Mouse (Mus musculus): ENCODE data around the gene Itgb2l. TPM values are rescaled to one million over a fixed set of nuclear protein-coding genes. Genes with fewer than 3 reads are reported as not detected.

Gene Itgb2l
- polyA plus RNA-seq, 1 experiment from 2014 or later: not detected

GRCm38 (mm10) chr16:96425044-96425443 lies 18.4 kb downstream of the Itgb2l start:
- Histone ChIP-seq H3K36me3 (replicated peaks) (no peaks in the 10 kb centered on the region), H3K9ac (no peak overlapping the region), H3K4me1 (no peaks in the 10 kb centered on the region), H3K4me3 (no peak overlapping the region), H3K9me3 (no peaks in the 10 kb centered on the region), H3K27ac (no peak overlapping the region), H3K27me3 (replicated peaks) (no peaks in the 10 kb centered on the region), H3K4me2 (no peak overlapping the region)
- no peak for ATAC-seq (replicated peaks)
- WGBS: 80% methylated on average over 2 of the region's 2 CpGs

- no peak overlapping the region for H3K27ac ChIP-seq
- H3K4me3 ChIP-seq: no peak overlapping the region
- 17% methylated on average over 4 of the region's 4 CpGs for WGBS
- H3K9ac ChIP-seq: no peak overlapping the region
- H3K9me3 ChIP-seq: no peaks in the 10 kb centered on the region
- no peak overlapping the region for H3K4me2 ChIP-seq
- ATAC-seq (replicated peaks): no peak
- H3K27me3 ChIP-seq (replicated peaks): no peaks in the 10 kb centered on the region
- H3K36me3 ChIP-seq (replicated peaks): no peaks in the 10 kb centered on the region
- H3K4me1 ChIP-seq: no peaks in the 10 kb centered on the region
Measured at GRCm38 (mm10) chr16:96408064-96408465, 35.4 kb downstream of the Itgb2l start.

GRCm38 (mm10) chr16:96406312-96406711 lies 37.1 kb downstream of the Itgb2l start:
- Histone ChIP-seq H3K9me3 (no peaks in the 10 kb centered on the region), H3K4me3 (no peak overlapping the region), H3K36me3 (replicated peaks) (no peaks in the 10 kb centered on the region), H3K4me2 (no peak overlapping the region), H3K27ac (no peak overlapping the region), H3K4me1 (0 out of 2 replicates have a peak, but pooled peaks cover 1% of the 10 kb centered on the region), H3K9ac (no peak overlapping the region), H3K27me3 (replicated peaks) (no peaks in the 10 kb centered on the region)
- no peak for ATAC-seq (replicated peaks)
- 76% methylated on average over 4 of the region's 4 CpGs for WGBS

GRCm38 (mm10) chr16:96402294-96402693 lies 41.1 kb downstream of the Itgb2l start:
- Histone ChIP-seq H3K4me2 (no peak overlapping the region), H3K9ac (no peak overlapping the region), H3K27ac (peak overlapping the region; percentile 48), H3K27me3 (replicated peaks) (no peaks in the 10 kb centered on the region), H3K4me1 (peaks cover 8% of the 10 kb centered on the region; the same call in 1 of the 2 replicates), H3K9me3 (no peaks in the 10 kb centered on the region), H3K4me3 (no peak overlapping the region), H3K36me3 (replicated peaks) (no peaks in the 10 kb centered on the region)
- ATAC-seq (replicated peaks): peak; percentile 60; the same call in 1 of the 2 replicates
- 32% methylated on average over 6 of the region's 6 CpGs for WGBS

GRCm38 (mm10) chr16:96400046-96400445 lies 43.4 kb downstream of the Itgb2l start:
- 50% methylated on average over 4 of the region's 4 CpGs for WGBS
- Histone ChIP-seq H3K27me3 (replicated peaks) (no peaks in the 10 kb centered on the region), H3K27ac (no peak overlapping the region), H3K4me2 (no peak overlapping the region), H3K36me3 (replicated peaks) (no peaks in the 10 kb centered on the region), H3K4me1 (peaks cover 8% of the 10 kb centered on the region; the same call in 1 of the 2 replicates), H3K9me3 (no peaks in the 10 kb centered on the region), H3K9ac (no peak overlapping the region), H3K4me3 (no peak overlapping the region)
- ATAC-seq (replicated peaks): no peak

- H3K27ac ChIP-seq: no peak overlapping the region
Measured at GRCm38 (mm10) chr16:96398806-96399205, 44.6 kb downstream of the Itgb2l start.

GRCm38 (mm10) chr16:96396013-96396650 lies 47.3 kb downstream of the Itgb2l start:
- ATAC-seq (replicated peaks): no peak
- Histone ChIP-seq H3K9me3 (no peaks in the 10 kb centered on the region), H3K4me1 (peaks cover 5% of the 10 kb centered on the region; the same call in 1 of the 2 replicates), H3K27me3 (replicated peaks) (no peaks in the 10 kb centered on the region), H3K4me3 (no peak overlapping the region), H3K27ac (no peak overlapping the region), H3K36me3 (replicated peaks) (no peaks in the 10 kb centered on the region), H3K4me2 (no peak overlapping the region), H3K9ac (no peak overlapping the region)
- 72% methylated on average over 9 of the region's 9 CpGs for WGBS

More at GRCm38 (mm10) chr16:96398806-96399205, 44.6 kb downstream of the Itgb2l start:
- Histone ChIP-seq H3K27me3 (replicated peaks) (no peaks in the 10 kb centered on the region), H3K4me1 (peaks cover 8% of the 10 kb centered on the region; the same call in 1 of the 2 replicates), H3K9me3 (no peaks in the 10 kb centered on the region), H3K4me2 (no peak overlapping the region), H3K9ac (no peak overlapping the region), H3K4me3 (no peak overlapping the region), H3K36me3 (replicated peaks) (no peaks in the 10 kb centered on the region)
- ATAC-seq (replicated peaks): no peak
- WGBS: 78% methylated on average over 3 of the region's 3 CpGs

- no peak for ATAC-seq (replicated peaks)
- no peak overlapping the region for H3K9ac ChIP-seq
- no peak overlapping the region for H3K4me3 ChIP-seq
- H3K27ac ChIP-seq: no peak overlapping the region
- 86% methylated on average over 4 of the region's 4 CpGs for WGBS
- no peaks in the 10 kb centered on the region for H3K36me3 ChIP-seq (replicated peaks)
- no peak overlapping the region for H3K4me2 ChIP-seq
- H3K4me1 ChIP-seq: peaks cover 4% of the 10 kb centered on the region; the same call in 1 of the 2 replicates
- H3K9me3 ChIP-seq: no peaks in the 10 kb centered on the region
- no peaks in the 10 kb centered on the region for H3K27me3 ChIP-seq (replicated peaks)
Measured at GRCm38 (mm10) chr16:96395516-96395915, 47.9 kb downstream of the Itgb2l start.

- Histone ChIP-seq H3K27ac (no peak overlapping the region), H3K4me3 (no peak overlapping the region), H3K36me3 (replicated peaks) (no peaks in the 10 kb centered on the region), H3K4me1 (no peaks in the 10 kb centered on the region), H3K9ac (no peak overlapping the region), H3K4me2 (no peak overlapping the region), H3K9me3 (no peaks in the 10 kb centered on the region), H3K27me3 (replicated peaks) (no peaks in the 10 kb centered on the region)
- ATAC-seq (replicated peaks): no peak
Measured at GRCm38 (mm10) chr16:96391070-96391469, 52.3 kb downstream of the Itgb2l start.

GRCm38 (mm10) chr16:96388481-96388880 lies 54.9 kb downstream of the Itgb2l start:
- no peak overlapping the region for H3K27ac ChIP-seq
- no peaks in the 10 kb centered on the region for H3K36me3 ChIP-seq (replicated peaks)
- no peak overlapping the region for H3K4me2 ChIP-seq
- no peaks in the 10 kb centered on the region for H3K9me3 ChIP-seq
- H3K9ac ChIP-seq: no peak overlapping the region
- H3K27me3 ChIP-seq (replicated peaks): no peaks in the 10 kb centered on the region
- no peaks in the 10 kb centered on the region for H3K4me1 ChIP-seq
- no peak overlapping the region for H3K4me3 ChIP-seq
- no peak for ATAC-seq (replicated peaks)
- 82% methylated on average over 5 of the region's 5 CpGs for WGBS

GRCm38 (mm10) chr16:96387685-96388371 lies 55.6 kb downstream of the Itgb2l start:
- H3K27ac ChIP-seq: no peak overlapping the region
- WGBS: 88% methylated on average over 6 of the region's 6 CpGs
- H3K27me3 ChIP-seq (replicated peaks): no peaks in the 10 kb centered on the region
- no peak overlapping the region for H3K9ac ChIP-seq
- ATAC-seq (replicated peaks): no peak
- H3K4me2 ChIP-seq: no peak overlapping the region
- H3K9me3 ChIP-seq: no peaks in the 10 kb centered on the region
- no peak overlapping the region for H3K4me3 ChIP-seq
- no peaks in the 10 kb centered on the region for H3K4me1 ChIP-seq
- no peaks in the 10 kb centered on the region for H3K36me3 ChIP-seq (replicated peaks)

GRCm38 (mm10) chr16:96384741-96385140 lies 58.7 kb downstream of the Itgb2l start:
- Histone ChIP-seq H3K9me3 (no peaks in the 10 kb centered on the region), H3K4me2 (no peak overlapping the region), H3K4me1 (no peaks in the 10 kb centered on the region), H3K4me3 (no peak overlapping the region), H3K36me3 (replicated peaks) (no peaks in the 10 kb centered on the region), H3K9ac (no peak overlapping the region), H3K27ac (no peak overlapping the region), H3K27me3 (replicated peaks) (no peaks in the 10 kb centered on the region)
- ATAC-seq (replicated peaks): no peak

Data from midbrain, embryonic 15.5 days (tissue).